Mouse (Mus musculus): ENCODE measurements around the gene Tmem163. TPM values are rescaled to one million over a fixed set of nuclear protein-coding genes. Genes with fewer than 3 reads are reported as not detected.
A peak's percentile ranks its signal among the peaks of the same experiment; 100 is the strongest.

Gene Tmem163
- total and polyA plus RNA-seq, 3 experiments = not detected

GRCm38 (mm10) chr1:127496737-127497543 is 182.4 kb downstream of the Tmem163 start (continued):
- TF ChIP-seq TCF12 (IDR thresholded peaks at IDR 0.05; ENCODE audit: low read depth, low read length) = no peak
- no peak for TF ChIP-seq ZMIZ1 (IDR thresholded peaks at IDR 0.05; ENCODE audit: low read depth, low read length)

- Histone ChIP-seq H3K4me1 (ENCODE audit: control insufficient read depth in 1 of 2, insufficient read depth in 2 of 2, low read length in 2 of 2) (no peaks in the 10 kb centered on the region), H3K79me2 (ENCODE audit: control insufficient read depth, insufficient read depth, low read length, poor library complexity) (no peaks in the 10 kb centered on the region), H3K27ac (ENCODE audit: control insufficient read depth, low read depth, low read length) (no peak overlapping the region), H3K4me3 (ENCODE audit: control insufficient read depth in 1 of 2, insufficient read depth in 1 of 2, low read depth in 2 of 2, low read length in 2 of 2) (no peak overlapping the region), H3K9ac (ENCODE audit: control insufficient read depth, low read depth, low read length, poor library complexity, severe bottlenecking) (no peak overlapping the region), H3K9me3 (replicated peaks; ENCODE audit: insufficient read depth, low read length) (no peaks in the 10 kb centered on the region), H3K27me3 (ENCODE audit: control insufficient read depth in 1 of 2, insufficient read depth in 2 of 2, low read length in 2 of 2) (no peaks in the 10 kb centered on the region), H3K36me3 (ENCODE audit: control insufficient read depth in 1 of 2, insufficient read depth in 2 of 2, low read length in 2 of 2) (no peaks in the 10 kb centered on the region)
- DNase-seq (ENCODE audit: low read depth, low spot score) = peak; percentile 53
- no peak for TF ChIP-seq UBTF (IDR thresholded peaks at IDR 0.05; ENCODE audit: borderline replicate concordance, insufficient read depth, low read depth, low read length)
- TF ChIP-seq GATA1 (IDR thresholded peaks at IDR 0.05; ENCODE audit: low read depth, low read length) = no peak
- no peak for TF ChIP-seq TAL1 (IDR thresholded peaks at IDR 0.05; ENCODE audit: low read length)
- TF ChIP-seq MAZ (IDR thresholded peaks at IDR 0.05; ENCODE audit: low read depth, low read length) = 0 out of 2 replicates have a peak, but pooled peaks have one; percentile 38
- TF ChIP-seq SMC3 (IDR thresholded peaks at IDR 0.05; ENCODE audit: low read depth, low read length) = peak; percentile 64
- peak; percentile 38 for TF ChIP-seq ZC3H11A (IDR thresholded peaks at IDR 0.05; ENCODE audit: low read depth, low read length)
- TF ChIP-seq RCOR1 (IDR thresholded peaks at IDR 0.05; ENCODE audit: low read depth, low read length) = no peak
- no peak for TF ChIP-seq ELF1 (IDR thresholded peaks at IDR 0.05; ENCODE audit: low read depth, low read length)
- TF ChIP-seq TBP (IDR thresholded peaks at IDR 0.05; ENCODE audit: low read depth, low read length) = no peak
- TF ChIP-seq CTCF (IDR thresholded peaks at IDR 0.05 in 2 of 3, conservative IDR thresholded peaks at IDR 0.05 in 1 of 3; ENCODE audit: control insufficient read depth in 1 of 3, insufficient read depth in 1 of 3, low read depth in 2 of 3, low read length in 3 of 3, poor library complexity in 1 of 3, severe bottlenecking in 1 of 3) = peak; percentile 71 to 82 (median 79)
- no peak for TF ChIP-seq POLR2AphosphoS5 (IDR thresholded peaks at IDR 0.05; ENCODE audit: borderline replicate concordance, low read depth, low read length)
- no peak for TF ChIP-seq TCF12 (IDR thresholded peaks at IDR 0.05; ENCODE audit: low read depth, low read length)
- no peak for TF ChIP-seq NRF1 (IDR thresholded peaks at IDR 0.05; ENCODE audit: insufficient read depth, low read depth, low read length, poor library complexity, severe bottlenecking)
- no peak for TF ChIP-seq NELFE (IDR thresholded peaks at IDR 0.05; ENCODE audit: low read depth, low read length)
- no peak for TF ChIP-seq GABPA (IDR thresholded peaks at IDR 0.05; ENCODE audit: low read depth, low read length)
- no peak for TF ChIP-seq MAX (IDR thresholded peaks at IDR 0.05; ENCODE audit: low read length)
- no peak for TF ChIP-seq ZKSCAN1 (IDR thresholded peaks at IDR 0.05; ENCODE audit: low read depth, low read length)
- TF ChIP-seq MAFK (IDR thresholded peaks at IDR 0.05; ENCODE audit: borderline replicate concordance, low read depth, low read length) = no peak
- TF ChIP-seq EP300 (IDR thresholded peaks at IDR 0.05; ENCODE audit: low read depth in 1 of 2, low read length in 2 of 2) = no peak
- peak; percentile 67 for TF ChIP-seq RAD21 (IDR thresholded peaks at IDR 0.05; ENCODE audit: low read depth, low read length)
- no peak for TF ChIP-seq CHD1 (IDR thresholded peaks at IDR 0.05; ENCODE audit: low read depth, low read length)
- TF ChIP-seq JUND (IDR thresholded peaks at IDR 0.05; ENCODE audit: low read depth, low read length) = no peak
- no peak for TF ChIP-seq KAT2A (conservative IDR thresholded peaks at IDR 0.05; ENCODE audit: low read depth, low read length)
- TF ChIP-seq ETS1 (IDR thresholded peaks at IDR 0.05; ENCODE audit: low read depth, low read length) = no peak
- no peak for TF ChIP-seq MYC (IDR thresholded peaks at IDR 0.05; ENCODE audit: low read depth, low read length)
- no peak for TF ChIP-seq BHLHE40 (IDR thresholded peaks at IDR 0.05; ENCODE audit: borderline replicate concordance, low read depth, low read length)
- TF ChIP-seq E2F4 (IDR thresholded peaks at IDR 0.05; ENCODE audit: borderline replicate concordance, low read depth, low read length) = no peak
- no peak for TF ChIP-seq POLR2AphosphoS2 (IDR thresholded peaks at IDR 0.05; ENCODE audit: low read length)
- TF ChIP-seq CHD2 (IDR thresholded peaks at IDR 0.05; ENCODE audit: low read length) = no peak
- no peak for TF ChIP-seq ZNF384 (IDR thresholded peaks at IDR 0.05; ENCODE audit: low read depth, low read length)
- no peak for TF ChIP-seq SIN3A (IDR thresholded peaks at IDR 0.05; ENCODE audit: low read length)
Observed at GRCm38 (mm10) chr1:127487161-127487560, 192.2 kb downstream of the Tmem163 start.
